Mouse (Mus musculus) kidney, postnatal 4 days (tissue): ENCODE results near the gene Mfsd12.

Source experiments
- DNase-seq, 2 experiments: peaks; one replicate each; pipeline ENCODE4 v3.0.0; 2021; ENCODE audit warnings: mixed read lengths in 2 of 2

The Mfsd12 gene

GRCm38 (mm10) chr10:81329194-81329975 lies 27.9 kb upstream of the Mfsd12 start:
- DNase-seq, result peak; percentile 71 to 81

DNA sequence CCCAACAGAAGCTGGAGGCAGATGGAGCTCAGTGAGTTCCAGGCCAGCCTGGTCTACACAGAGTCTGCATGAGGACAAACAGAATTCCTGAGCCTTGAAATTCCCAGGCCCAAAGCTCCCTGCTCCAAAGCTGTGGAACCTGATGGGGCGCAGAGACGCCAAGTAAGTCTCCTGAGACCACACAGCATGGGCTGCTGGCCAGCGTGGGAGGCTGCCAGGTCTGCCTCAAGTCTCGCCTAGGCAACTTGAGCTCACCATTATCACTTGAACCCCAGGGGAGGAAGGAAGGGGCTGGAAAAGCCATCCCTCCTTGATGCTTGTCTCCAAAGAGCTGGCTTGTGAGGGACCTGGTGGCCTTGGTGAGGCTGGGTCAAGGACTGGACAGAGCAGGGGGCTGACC lies 27.3 kb upstream of the Mfsd12 start:
- DNase-seq, result peak; percentile 45 to 54

GRCm38 (mm10) chr10:81332277-81332676 lies 25.0 kb upstream of the Mfsd12 start:
- DNase-seq, result no peak

GRCm38 (mm10) chr10:81334324-81334723 lies 23.0 kb upstream of the Mfsd12 start:
- DNase-seq, result no peak

DNA sequence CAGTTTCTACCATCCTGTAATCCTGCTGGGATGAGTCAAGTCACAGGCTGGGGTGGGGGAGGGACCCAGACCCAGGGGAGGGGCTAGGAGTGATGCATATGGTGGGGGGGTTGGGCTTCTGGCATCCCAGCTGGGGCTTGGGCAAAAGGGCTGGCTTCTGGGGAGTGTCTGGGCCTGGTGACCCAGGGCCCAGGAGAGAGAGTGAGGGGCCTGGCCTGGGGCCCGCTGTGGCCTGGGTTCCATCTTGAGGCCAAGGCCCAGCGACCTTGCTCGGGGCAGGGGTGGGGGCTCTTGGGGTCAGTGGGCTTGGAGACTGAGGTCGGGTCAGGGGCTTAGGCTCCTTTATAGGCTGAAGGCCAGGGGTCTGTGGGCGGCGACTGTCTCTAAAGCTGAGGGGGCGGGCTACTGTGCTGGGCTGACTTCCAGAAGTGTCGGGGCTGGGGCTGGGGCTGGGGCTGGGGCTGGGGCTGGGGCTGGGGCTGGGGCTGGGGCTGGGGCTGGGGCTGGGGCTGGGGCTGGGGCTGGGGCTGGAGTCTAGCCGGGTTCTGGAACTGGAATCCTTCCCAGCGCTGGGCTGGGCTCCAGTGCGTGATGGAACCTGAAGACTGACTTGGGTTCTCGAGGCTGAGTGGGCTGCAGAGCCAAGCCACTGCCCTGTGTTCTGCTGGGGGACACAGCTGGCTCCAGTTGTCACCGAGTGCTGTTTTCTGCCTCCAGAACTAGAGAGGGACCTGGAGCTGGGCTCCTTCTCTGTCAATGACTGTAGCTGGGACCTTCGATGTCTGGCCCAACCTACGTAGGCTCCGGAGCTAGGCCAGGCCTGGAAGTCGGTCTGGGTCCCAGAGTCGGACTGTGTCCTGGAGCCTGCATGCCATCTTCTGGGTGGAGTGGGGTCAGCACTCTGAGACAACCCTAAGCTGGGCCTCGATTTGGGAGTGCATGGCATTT lies 21.6 kb upstream of the Mfsd12 start:
- peak; percentile 57 to 71 for DNase-seq

GRCm38 (mm10) chr10:81336558-81336957 lies 20.7 kb upstream of the Mfsd12 start:
- DNase-seq, result no peak

GRCm38 (mm10) chr10:81340551-81341332 lies 16.5 kb upstream of the Mfsd12 start:
- DNase-seq, result no peak

DNA sequence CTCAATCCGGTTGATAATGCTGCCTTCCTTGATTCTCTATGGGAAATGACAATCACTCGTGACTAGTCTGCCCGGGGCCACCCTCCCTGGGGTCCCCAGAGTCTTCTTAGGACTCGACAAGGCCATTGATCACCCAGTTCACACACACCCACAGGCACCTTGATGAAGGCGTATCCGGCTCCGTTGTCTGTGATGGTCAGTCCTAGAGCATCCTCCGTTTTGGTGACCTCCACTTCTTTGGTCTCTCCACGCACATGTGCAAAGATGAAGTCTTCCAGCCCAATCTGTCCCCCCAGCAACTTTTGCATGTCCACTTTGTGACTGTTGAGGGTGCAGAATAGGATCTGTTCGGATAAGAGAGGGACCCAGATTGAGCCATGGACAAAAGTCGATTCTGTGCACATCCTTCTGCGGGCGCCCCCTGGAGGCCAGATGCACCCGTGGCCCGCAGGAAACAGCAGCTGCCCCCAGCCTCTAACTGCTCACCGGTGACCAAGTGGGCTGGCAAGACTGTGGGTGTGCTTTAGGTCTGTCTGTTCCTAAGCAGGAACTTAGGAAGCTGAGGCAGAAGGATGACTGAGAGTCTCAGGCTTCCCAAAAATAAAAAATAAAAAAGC lies 15.8 kb upstream of the Mfsd12 start:
- peak; percentile 88 to 90 for DNase-seq

DNA sequence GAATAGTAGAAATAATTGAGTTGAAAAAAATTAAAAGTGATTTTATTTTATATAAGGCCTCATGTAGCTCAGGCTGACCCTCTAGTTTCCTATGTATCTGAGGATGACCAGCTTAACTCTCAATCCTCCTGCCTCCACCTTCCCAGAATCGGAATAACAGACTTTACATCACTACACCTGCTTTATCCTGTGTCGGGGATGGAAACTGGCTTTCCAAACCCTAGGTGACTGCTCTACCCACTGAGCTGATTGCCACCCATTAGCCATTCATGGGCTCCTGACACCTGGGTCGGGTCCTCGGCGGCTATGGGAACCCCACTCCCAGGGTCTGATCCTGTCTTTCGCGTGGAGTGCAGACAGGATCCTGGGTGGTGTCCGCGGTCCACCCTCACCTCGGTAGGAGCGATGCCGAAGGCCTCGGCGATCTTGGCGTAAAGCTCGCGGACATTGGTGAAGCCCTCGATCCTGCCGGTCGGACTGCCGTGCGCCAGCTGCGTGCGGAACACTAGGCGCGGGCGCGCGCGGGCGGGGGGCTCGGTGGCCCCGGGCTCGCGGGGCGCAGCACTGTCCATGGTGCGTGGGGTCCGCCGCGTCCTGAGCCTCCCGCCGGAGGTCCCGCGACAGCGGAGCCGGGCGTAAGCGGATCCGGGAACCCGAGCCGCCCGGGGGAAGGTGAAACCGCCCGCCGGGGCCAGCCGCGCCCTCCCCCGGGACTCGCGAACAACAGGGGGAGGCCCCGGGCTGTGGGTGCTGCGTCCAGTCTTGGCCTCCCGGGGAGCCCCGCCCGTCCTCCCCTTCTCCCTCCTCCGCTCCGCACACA lies 14.4 kb upstream of the Mfsd12 start, which contains the start of gene Gipc3:
TSS of gene Gipc3 (minus strand) at position 581 of the 820 bp plus-strand sequence.
- no peak for DNase-seq

GRCm38 (mm10) chr10:81344421-81345161 lies 12.7 kb upstream of the Mfsd12 start:
- DNase-seq, result no peak

DNA sequence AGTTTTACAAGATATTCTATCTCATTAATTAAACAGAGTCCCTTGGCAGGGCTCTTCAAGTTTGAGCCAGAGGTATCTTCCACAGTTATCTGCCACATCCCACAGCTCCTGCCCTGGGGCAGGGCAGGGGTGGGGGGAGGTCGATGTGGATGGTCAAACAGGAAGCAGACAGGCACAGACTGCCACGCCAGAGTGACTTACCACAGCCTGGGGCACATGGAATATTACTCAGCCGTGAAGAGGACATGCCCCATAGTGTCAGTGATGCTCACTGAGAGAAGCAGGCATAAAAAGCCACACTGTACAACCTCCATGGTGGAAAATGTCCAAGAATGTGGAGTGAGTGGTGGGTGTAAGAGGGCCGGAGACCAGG lies 12.1 kb upstream of the Mfsd12 start:
- no peak for DNase-seq

DNA sequence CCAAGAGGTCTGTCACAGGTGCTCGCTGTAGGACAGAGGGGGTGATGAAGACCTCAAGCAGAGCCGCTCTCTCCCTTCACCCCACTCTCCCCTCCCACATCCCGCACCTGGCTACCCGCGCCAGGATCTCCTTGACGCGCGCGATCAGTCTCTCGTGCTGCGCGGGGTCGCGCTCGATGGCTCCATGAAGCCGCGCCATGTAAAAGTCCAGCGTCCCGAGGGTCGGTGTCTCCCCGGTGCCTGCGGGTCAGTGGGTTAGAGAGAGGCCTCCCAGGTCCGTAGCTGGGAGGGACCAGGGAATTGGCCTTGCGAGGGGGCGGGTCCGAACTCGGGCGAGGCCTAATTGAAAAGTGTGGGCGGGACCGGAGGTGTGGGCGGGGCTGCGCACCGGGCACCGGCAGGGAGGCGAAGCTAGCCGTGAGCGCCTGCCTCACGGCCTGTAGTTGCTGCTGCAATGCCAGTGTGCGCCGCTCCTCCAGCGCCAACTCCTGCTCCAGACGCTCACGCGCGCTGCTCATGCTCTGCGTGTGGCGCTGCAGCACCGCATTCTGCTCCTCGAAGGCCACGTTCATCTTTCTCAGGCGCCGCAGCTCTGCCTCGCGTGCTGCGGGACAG lies 10.7 kb upstream of the Mfsd12 start:
- peak; percentile 86 to 91 for DNase-seq

DNA sequence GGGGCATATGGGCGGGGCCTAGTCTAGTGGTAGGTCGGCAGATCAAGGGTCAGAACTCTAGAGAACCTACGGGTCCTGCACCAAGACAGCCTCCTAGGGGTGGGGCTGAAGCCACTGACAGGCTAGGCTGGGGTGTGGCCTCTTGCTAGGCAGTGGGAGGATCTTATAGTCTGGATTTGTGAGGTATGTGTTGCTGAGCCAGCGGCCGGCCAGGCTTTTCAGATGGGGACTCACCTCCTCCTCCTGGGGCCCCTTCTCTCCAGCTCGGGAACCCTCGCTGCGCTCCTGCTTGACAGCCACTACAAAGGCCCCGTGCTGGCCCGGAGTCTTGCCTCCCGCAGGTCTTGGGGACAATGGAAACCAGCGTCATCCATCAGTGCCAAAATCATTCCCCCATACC lies 8.1 kb upstream of the Mfsd12 start:
- DNase-seq, result peak; percentile 61 to 77

- DNase-seq, result no peak
Observed at GRCm38 (mm10) chr10:81349961-81350350, 7.3 kb upstream of the Mfsd12 start.

DNA sequence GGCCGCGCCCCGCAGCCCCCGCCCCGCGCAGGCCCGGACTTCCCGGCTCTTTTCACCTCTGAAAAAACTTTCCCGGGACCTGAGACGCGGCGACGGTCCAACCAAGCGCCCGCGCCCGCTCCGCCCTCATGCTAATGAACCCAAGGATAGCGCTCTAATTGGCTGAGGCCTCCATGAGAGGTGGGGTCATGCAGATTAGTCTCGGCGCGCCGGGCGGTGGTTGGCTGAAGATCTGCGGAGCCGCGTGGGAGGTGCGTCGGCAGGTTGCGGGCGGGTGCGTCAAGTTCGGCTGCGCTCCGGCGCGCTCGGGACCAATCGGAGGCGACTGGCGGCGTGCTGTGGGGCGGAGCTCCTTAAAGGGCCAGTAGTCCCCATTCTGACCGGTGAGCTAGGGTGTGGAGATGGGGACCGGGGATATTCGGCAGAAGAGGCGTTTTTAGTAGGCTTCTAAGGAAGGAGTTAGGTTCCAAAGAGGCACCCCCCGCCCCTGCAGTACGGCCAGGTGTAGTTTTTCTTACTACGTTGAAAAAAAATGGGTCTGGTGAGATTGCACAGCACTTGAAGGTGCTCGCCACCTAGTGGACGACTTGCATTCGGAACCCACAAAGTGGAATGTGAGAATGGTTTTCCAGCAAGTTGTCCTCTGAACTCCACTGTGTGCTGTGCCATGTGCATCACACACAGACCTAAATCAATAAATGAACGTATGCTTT lies 6.8 kb upstream of the Mfsd12 start, which contains the start of gene Hmg20b:
TSS of gene Hmg20b (minus strand) at position 130 of the 713 bp plus-strand sequence.
- peak; percentile 99 to 100 for DNase-seq

GRCm38 (mm10) chr10:81351678-81352291 lies 5.5 kb upstream of the Mfsd12 start:
- DNase-seq, result no peak

GRCm38 (mm10) chr10:81354738-81355477 lies 2.4 kb upstream of the Mfsd12 start:
- DNase-seq, result no peak

- no peak for DNase-seq
Observed at GRCm38 (mm10) chr10:81355533-81355932, 1.8 kb upstream of the Mfsd12 start.
